Mouse (Mus musculus) adrenal gland, adult 18-20 months (tissue): ENCODE results near the gene Nudcd3. TPM values are rescaled to one million over a fixed set of nuclear protein-coding genes. Genes with fewer than 3 reads are reported as not detected.

Source experiments
- DNase-seq, 2 experiments: peaks; one replicate each; pipeline ENCODE4 v3.0.0; 2021 to 2022; ENCODE audit warnings: low spot score in 2 of 2
- long read RNA-seq, 2 experiments: library from polyadenylated mRNA; stranded (forward); transcript quantifications; one replicate each; pipeline ENCODE4 v2.0.0; 2021
- total RNA-seq, 2 experiments: library from RNA; stranded (reverse); gene quantifications; 1 replicate in 1 of 2; 2 replicates in 1 of 2; pipeline ENCODE4 v1.2.3; 2021

The Nudcd3 gene
- total RNA-seq, result 10 to 100 TPM; 54.9 to 64.9 TPM
- long read RNA-seq, experiment 1, transcript Nudcd3-201 (6 exons, 3,927 nt), result major isoform, 61 of 76 reads
- long read RNA-seq, experiment 1, partial matches to known transcripts, result 8 of 76 reads
- long read RNA-seq, experiment 1, other reads (novel, unspliced or antisense), result 7 of 76 reads
- long read RNA-seq, experiment 2, transcript Nudcd3-201 (6 exons, 3,927 nt), result major isoform, 145 of 173 reads
- long read RNA-seq, experiment 2, partial matches to known transcripts, result 20 of 173 reads
- long read RNA-seq, experiment 2, other reads (novel, unspliced or antisense), result 8 of 173 reads

- DNase-seq, result peak; percentile 85
These were observed at the start of gene Nudcd3 for GRCm38 (mm10) chr11:6200087-6200569. Gene Nudcd3, minus strand, starts transcription at chr11:6200415.

DNA sequence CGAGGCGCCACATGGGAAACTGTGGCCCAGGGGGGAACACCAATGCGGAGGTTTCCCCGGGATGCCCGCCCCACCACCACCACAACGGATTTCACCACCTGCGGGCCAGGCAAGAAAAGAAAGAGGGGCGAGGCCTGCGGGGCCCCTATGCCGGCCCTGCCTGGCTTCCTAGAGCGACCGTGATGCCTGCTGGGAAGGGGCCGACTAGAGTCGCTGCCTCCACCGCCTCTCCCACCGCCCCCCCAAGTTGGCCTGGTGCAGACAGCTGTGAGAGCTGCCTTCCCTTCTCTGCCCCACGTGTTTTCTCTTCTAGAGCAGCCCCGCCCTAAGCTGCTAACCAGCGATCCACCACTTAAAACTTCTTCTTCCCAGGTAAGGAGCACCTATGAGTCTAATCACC is 44.5 kb upstream of the Nudcd3 start:
- no peak for DNase-seq

DNA sequence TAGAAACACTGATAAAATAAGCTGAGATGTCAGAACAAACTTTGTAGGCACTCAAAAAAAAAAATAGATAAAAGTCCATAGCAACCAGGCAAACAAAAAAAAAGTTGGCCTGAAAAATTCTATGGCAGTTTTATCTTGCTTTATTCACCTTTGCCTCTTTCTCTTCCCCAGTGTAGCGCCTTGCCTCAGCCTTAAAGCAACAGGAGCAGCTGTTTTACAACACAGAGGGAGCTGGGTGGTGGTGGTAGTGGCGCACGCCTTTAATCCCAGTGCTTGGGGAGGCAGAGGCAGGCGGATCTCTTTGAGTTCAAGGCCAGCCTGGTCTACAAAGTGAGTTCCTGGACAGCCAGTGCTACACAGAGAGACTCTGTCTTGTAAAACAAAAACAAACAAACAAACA is 32.8 kb upstream of the Nudcd3 start:
- no peak for DNase-seq

DNA sequence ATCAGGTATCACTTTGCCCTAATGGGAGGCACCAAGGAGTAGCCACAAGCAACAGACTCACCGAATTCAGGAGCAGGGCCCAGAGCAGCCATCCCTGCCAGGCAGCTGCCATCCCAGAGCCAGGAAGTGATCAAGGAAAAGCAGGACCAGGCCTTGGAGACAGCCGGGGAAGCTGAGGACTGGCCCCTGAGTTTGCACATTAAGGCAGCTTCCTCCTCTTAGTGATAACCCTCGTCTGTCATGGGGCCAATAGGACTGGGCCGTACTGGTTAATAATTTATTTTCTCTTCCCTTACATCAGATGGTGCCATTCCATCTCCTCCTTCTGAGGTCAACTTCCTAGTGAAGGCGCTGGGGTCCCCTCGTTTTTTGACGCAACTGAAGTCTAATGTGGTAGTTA is 29.8 kb upstream of the Nudcd3 start, which contains the start of gene Npc1l1:
Npc1l1 (minus strand) TSS at position 132 of the 400 bp plus-strand sequence.
- DNase-seq, result no peak

GRCm38 (mm10) chr11:6224541-6225229 is 24.5 kb upstream of the Nudcd3 start:
- DNase-seq, result no peak

GRCm38 (mm10) chr11:6222187-6222586 is 22.0 kb upstream of the Nudcd3 start:
- no peak for DNase-seq

GRCm38 (mm10) chr11:6219967-6220366 is 19.8 kb upstream of the Nudcd3 start:
- no peak for DNase-seq

- DNase-seq, result no peak
These were observed 18.1 kb upstream of the Nudcd3 start for GRCm38 (mm10) chr11:6218189-6218896.

- no peak for DNase-seq
These were observed 16.6 kb upstream of the Nudcd3 start for GRCm38 (mm10) chr11:6216834-6217233.

- DNase-seq, result no peak
These were observed 7.9 kb upstream of the Nudcd3 start for GRCm38 (mm10) chr11:6208158-6208557.

DNA sequence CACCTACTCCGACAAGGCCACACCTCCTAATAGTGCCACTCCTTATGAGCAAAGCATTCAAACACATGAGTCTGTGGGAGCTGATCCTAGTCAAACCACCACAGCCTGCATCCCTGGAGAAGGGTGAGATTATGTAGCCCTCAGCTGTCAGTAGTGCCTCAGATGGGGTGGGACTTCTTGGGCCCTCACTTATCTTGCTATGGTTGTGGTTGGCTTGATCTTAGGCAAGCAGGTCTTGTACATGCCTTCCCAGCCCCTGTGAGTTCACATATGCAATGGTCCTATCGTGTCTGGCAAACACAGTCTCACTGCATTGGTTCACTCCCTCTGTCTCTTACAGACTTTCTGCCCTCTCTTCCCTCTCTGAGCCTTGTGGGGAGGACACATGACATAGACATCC is 6.9 kb upstream of the Nudcd3 start:
- no peak for DNase-seq

GRCm38 (mm10) chr11:6200570-6200969 is 355 bp upstream of the Nudcd3 start:
- DNase-seq, result no peak

GRCm38 (mm10) chr11:6199410-6200086 is 667 bp downstream of the Nudcd3 start, which contains the start of gene A730071L15Rik:
Gene A730071L15Rik, plus strand, starts transcription at chr11:6200029.
- peak in 1 of 2 experiments; percentile 26 for DNase-seq

DNA sequence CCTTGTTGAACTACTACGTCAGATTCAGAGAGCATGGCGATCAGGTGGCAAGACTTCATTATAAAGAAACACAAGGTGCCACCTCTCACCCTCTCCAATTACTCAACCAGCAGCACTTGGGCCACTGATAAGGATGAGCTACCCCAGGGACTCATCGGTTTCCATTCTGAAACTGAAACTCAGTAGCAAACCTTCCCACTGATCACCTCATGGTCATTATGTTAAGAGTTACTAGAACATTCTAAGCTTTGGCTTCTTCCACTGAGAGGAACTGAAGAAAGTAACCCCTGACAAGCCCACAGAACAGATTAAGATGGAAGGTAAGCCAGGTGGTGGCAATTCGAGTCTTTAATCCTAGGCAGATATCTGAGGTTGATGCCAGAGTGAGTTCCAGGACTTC is 1.8 kb downstream of the Nudcd3 start:
- no peak for DNase-seq

GRCm38 (mm10) chr11:6196780-6197179 is 3.4 kb downstream of the Nudcd3 start:
- no peak for DNase-seq

- DNase-seq, result peak; percentile 81 to 86
These were observed 12.3 kb downstream of the Nudcd3 start for GRCm38 (mm10) chr11:6187878-6188277.

GRCm38 (mm10) chr11:6187399-6187798 is 12.8 kb downstream of the Nudcd3 start:
- DNase-seq, result no peak

DNA sequence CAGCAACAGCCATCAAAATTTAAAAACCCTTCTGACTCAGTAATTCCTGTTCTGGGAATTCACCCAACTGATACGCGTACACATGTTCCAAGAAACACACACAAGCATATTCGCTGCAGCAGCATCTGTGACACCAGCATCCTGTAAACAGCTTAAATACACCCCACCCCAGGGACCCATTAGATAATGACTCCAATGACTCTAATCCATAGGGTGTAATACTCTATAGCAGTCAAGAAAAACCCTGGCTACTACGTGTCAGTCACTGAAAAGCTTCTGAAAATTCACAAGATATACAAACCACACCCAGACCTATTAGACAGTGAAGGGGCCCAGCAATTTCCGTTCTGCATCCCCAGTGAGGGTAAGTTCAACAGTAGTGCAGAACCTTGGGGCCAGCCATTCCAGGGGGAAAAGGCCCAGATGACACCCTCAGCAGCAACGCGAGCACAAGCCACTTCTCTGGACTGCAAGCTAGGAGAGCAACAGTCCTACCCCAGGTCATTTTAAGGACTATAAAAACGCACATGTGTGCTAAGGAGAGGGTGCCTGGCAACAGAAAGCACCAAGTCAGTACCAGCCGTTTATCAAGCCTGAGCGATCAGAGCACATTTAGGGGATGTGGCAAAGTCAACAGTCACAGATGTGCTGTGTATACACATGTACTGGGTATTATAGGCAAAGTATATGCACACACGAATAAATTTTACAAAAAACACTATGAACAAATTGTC is 15.8 kb downstream of the Nudcd3 start:
- no peak for DNase-seq

DNA sequence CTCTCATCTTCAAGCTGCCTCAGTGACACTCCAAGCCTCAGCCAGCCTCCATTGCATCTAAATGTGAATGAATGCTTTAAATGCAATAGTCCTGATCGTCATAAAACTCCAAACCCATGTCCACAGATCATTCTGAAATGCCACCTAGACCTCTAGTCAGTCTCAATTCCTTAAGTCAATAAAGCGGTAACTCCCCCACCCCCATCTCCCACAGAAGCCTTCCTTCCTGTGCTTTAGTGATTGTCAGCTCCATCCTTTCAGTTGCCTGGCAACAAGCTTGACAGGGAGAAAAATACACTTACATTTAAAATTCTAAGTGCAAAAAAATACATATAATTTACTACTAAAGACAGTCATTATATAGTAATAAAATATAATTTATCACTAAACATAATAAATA is 17.0 kb downstream of the Nudcd3 start:
- no peak for DNase-seq

- DNase-seq, result no peak
These were observed 19.3 kb downstream of the Nudcd3 start for GRCm38 (mm10) chr11:6180811-6181399.
